In the genomic region with DNA sequence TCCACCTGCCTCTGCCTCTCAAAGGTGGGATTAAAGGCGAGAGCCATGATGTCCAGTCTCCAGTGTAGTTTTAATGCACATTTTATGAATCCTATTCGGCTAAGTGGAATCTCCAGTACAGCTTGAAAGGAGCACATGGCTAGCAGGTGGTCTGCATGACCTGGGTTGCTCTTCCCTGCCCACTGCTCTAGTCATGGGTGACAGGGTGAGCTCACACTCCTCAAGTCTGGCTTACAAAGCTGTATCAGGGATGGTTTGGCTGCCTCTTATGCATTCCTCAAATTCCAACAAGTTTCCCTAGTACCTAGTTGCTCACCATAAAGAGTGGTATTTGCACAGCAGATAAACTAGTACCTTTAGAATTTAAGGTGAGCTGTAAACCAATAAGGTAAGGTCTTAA, we compare ENCODE assay signal across 18 mouse cellular contexts. TPM values are rescaled to one million over a fixed set of nuclear protein-coding genes. Genes with fewer than 3 reads are reported as not detected.
DNase-seq lines count a peak whose midpoint lies in the region; ATAC-seq and TF ChIP-seq lines count a peak whose summit lies in the region.
"Had no signal": no experiment of that assay in that cellular context is flagged by ENCODE, and none has a peak within 500 bp of the region (broad histone marks: within the 10 kb centered on the region; RNA-seq: fewer than 3 reads in every experiment).

No protein-coding gene starts in this region.

- H3K4me1 ChIP-seq in kidney, postnatal 0 days (replicated peaks; ENCODE audit: insufficient read depth, low read length): no peaks in the 10 kb centered on the region
- H3K4me1 ChIP-seq in lung, embryonic 16.5 days (replicated peaks; ENCODE audit: control insufficient read depth, insufficient read depth, low read length): peaks cover 11% of the 10 kb centered on the region; the same call in 1 of the 2 replicates
- H3K4me1 ChIP-seq: embryonic facial prominence, embryonic 12.5 days; forebrain, embryonic 15.5 days had no signal

- no peak for TF ChIP-seq CTCF in kidney, postnatal 0 days (IDR thresholded peaks at IDR 0.05; ENCODE audit: low read depth)

- no peak overlapping the region for H3K27ac ChIP-seq in kidney, postnatal 0 days
- H3K27ac ChIP-seq in lung, embryonic 16.5 days (ENCODE audit: low read length): no peak overlapping the region
- H3K27ac ChIP-seq: embryonic facial prominence, embryonic 12.5 days; forebrain, embryonic 15.5 days; heart, adult 2 months; hindbrain, embryonic 13.5 days; hindbrain, postnatal 0 days had no signal

- no peak overlapping the region for H3K4me3 ChIP-seq in kidney, postnatal 0 days (replicated peaks; ENCODE audit: low read depth, low read length)
- no peak overlapping the region for H3K4me3 ChIP-seq in lung, embryonic 16.5 days (ENCODE audit: low read length)
- H3K4me3 ChIP-seq: embryonic facial prominence, embryonic 12.5 days; forebrain, embryonic 15.5 days; heart, adult 2 months; heart, embryonic 12.5 days; hindbrain, embryonic 13.5 days had no signal

- no peak overlapping the region for H3K4me2 ChIP-seq in kidney, postnatal 0 days (ENCODE audit: low read length)
- H3K4me2 ChIP-seq in lung, embryonic 16.5 days (ENCODE audit: low read depth, low read length): no peak overlapping the region
- H3K4me2 ChIP-seq: embryonic facial prominence, embryonic 12.5 days; forebrain, embryonic 15.5 days; heart, embryonic 12.5 days; hindbrain, embryonic 13.5 days had no signal

- DNase-seq in kidney, postnatal 0 days (ENCODE audit: low spot score): no peak
- no peak for DNase-seq in kidney, adult 11 months
- no peak for DNase-seq in lung, postnatal 36 days
- DNase-seq in Muller cell, postnatal 12 days (ENCODE audit: inconsistent ontology term): peak; percentile 47
- DNase-seq in yolk sac, embryonic 10.5 days (ENCODE audit: low spot score): no peak
- DNase-seq: adrenal gland, postnatal 14 days; cerebellum, adult 11-12 months; cerebellum, adult 9-10 months; cerebellum, postnatal 25 days; heart, adult 2 months; heart, postnatal 4 days had no signal

- H3K9ac ChIP-seq in kidney, postnatal 0 days (ENCODE audit: low read depth, low read length): no peak overlapping the region
- no peak overlapping the region for H3K9ac ChIP-seq in lung, embryonic 16.5 days (ENCODE audit: low read length)
- H3K9ac ChIP-seq: embryonic facial prominence, embryonic 12.5 days; forebrain, embryonic 15.5 days; heart, embryonic 12.5 days; hindbrain, embryonic 13.5 days had no signal

- H3K27me3 ChIP-seq in kidney, postnatal 0 days (ENCODE audit: insufficient read depth, low read length): no peaks in the 10 kb centered on the region
- H3K27me3 ChIP-seq in lung, embryonic 16.5 days (ENCODE audit: control insufficient read depth, insufficient read depth, low read depth, low read length): no peaks in the 10 kb centered on the region
- H3K27me3 ChIP-seq: embryonic facial prominence, embryonic 12.5 days; forebrain, embryonic 15.5 days; heart, embryonic 12.5 days; hindbrain, embryonic 13.5 days had no signal

- H3K9me3 ChIP-seq in kidney, postnatal 0 days (replicated peaks; ENCODE audit: low read length): no peaks in the 10 kb centered on the region
- H3K9me3 ChIP-seq in lung, embryonic 16.5 days (ENCODE audit: control insufficient read depth, low read length): no peaks in the 10 kb centered on the region
- H3K9me3 ChIP-seq: embryonic facial prominence, embryonic 12.5 days; forebrain, embryonic 15.5 days; heart, embryonic 12.5 days; hindbrain, embryonic 13.5 days had no signal

- ATAC-seq in kidney, postnatal 0 days (replicated peaks; ENCODE audit: low FRiP score, low read depth): 0 out of 2 replicates have a peak, but pooled peaks have one; percentile 46
- peak; percentile 63 for ATAC-seq in lung, embryonic 16.5 days (ENCODE audit: low read depth)
- ATAC-seq: activated CD4-positive, CD25-positive, alpha-beta regulatory T cell, adult 4 months; forebrain, embryonic 15.5 days; hindbrain, postnatal 0 days had no signal

- WGBS in kidney, postnatal 0 days: 83% methylated on average over 2 of the region's 2 CpGs
- WGBS in lung, embryonic 16.5 days: 48% methylated on average over 2 of the region's 2 CpGs

- H3K36me3 ChIP-seq in kidney, postnatal 0 days (ENCODE audit: insufficient read depth, low read length): peaks cover 14% of the 10 kb centered on the region; the same call in 1 of the 2 replicates
- H3K36me3 ChIP-seq in lung, embryonic 16.5 days (ENCODE audit: control insufficient read depth, insufficient read depth, low read length): peaks cover 9% of the 10 kb centered on the region

RNA-seq across cellular contexts. Expression of a gene that starts 19.9 kb away (rescaled TPM):
- 301 and 303 TPM in 2 replicates for polyA plus RNA-seq in kidney, postnatal 0 days (2015; fragmentation: Nextera tagmentation; extraction: Ambion mirVana)
- 9.7 and 11.3 TPM in 2 replicates for polyA plus RNA-seq in lung, embryonic 16.5 days (2015; fragmentation: Nextera tagmentation; extraction: Ambion mirVana)
- polyA plus RNA-seq: activated CD4-positive, CD25-positive, alpha-beta regulatory T cell, adult 4 months had no signal

RNA-seq across cellular contexts. Expression of a gene that starts 39.2 kb away (rescaled TPM):
- 26.8 and 26.9 TPM in 2 replicates for polyA plus RNA-seq in kidney, postnatal 0 days (2015; fragmentation: Nextera tagmentation; extraction: Ambion mirVana)
- polyA plus RNA-seq in lung, embryonic 16.5 days (2015; fragmentation: Nextera tagmentation; extraction: Ambion mirVana): 23.3 and 24.1 TPM in 2 replicates

Comparison
In these comparisons a context has a peak if more than half of its experiments do, and no peak if none do; other contexts are left out.
1. RNA of a gene that starts 19.9 kb away (polyA plus RNA-seq): 301 to 303 TPM in kidney, postnatal 0 days; 9.7 to 11.3 TPM in lung, embryonic 16.5 days; every median in the first group is over 10 times any median in the second.